Mouse (Mus musculus) brown adipose tissue, adult 24 weeks (tissue): ENCODE data around the gene Sparcl1. TPM values are rescaled to one million over a fixed set of nuclear protein-coding genes. Genes with fewer than 3 reads are reported as not detected.

Experiments
- H3K27ac ChIP-seq: fragments of 200-500 bp; replicated peaks from 2 replicates; pipeline ENCODE4 v1.5.1; 2012; ENCODE audit warnings: low read depth, mild to moderate bottlenecking, low read length
- H3K4me1 ChIP-seq: fragments of 200-500 bp; 2 replicates; pipeline ENCODE4 v1.6.1; 2012; ENCODE audit warnings: low read length, mixed read lengths; ENCODE audit not compliant: control insufficient read depth, insufficient read depth, insufficient read length
- H3K4me3 ChIP-seq: fragments of 200-500 bp; 2 replicates; pipeline ENCODE4 v1.5.1; 2012; ENCODE audit warnings: low read depth, mild to moderate bottlenecking, low read length, moderate library complexity; ENCODE audit not compliant: insufficient read depth
- polyA plus RNA-seq: library from polyadenylated mRNA; stranded (reverse); fragments of >200 nt; gene quantifications from 2 replicates; pipeline ENCODE4 v1.2.4, GENCODE M21; 2012; ENCODE audit not compliant: missing spikeins, insufficient read depth, insufficient read length

The Sparcl1 gene
- polyA plus RNA-seq, 1 experiment, result 101 TPM

DNA sequence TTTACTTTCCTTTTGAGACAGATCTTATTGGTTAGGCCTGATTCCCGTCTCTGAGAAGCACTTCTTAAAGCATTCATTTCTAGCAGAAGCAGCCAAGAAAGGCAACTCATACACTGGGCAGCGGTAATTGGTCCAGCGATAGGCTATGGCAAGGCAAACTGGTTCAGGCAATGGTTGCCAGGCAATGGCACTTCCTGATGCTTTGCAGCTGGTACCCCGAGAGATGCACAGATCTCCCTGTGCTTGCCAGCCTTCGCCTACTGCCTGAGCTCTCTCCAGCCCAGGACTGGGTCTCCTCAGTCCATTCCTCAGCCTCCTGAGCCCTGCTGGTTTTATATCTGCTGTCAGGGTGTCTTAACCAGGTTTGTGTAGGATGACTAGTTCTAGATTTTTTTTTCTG is 53.1 kb downstream of the Sparcl1 start:
- no peaks in the 10 kb centered on the region for H3K4me1 ChIP-seq
- no peak overlapping the region for H3K27ac ChIP-seq
- H3K4me3 ChIP-seq, result no peak overlapping the region

DNA sequence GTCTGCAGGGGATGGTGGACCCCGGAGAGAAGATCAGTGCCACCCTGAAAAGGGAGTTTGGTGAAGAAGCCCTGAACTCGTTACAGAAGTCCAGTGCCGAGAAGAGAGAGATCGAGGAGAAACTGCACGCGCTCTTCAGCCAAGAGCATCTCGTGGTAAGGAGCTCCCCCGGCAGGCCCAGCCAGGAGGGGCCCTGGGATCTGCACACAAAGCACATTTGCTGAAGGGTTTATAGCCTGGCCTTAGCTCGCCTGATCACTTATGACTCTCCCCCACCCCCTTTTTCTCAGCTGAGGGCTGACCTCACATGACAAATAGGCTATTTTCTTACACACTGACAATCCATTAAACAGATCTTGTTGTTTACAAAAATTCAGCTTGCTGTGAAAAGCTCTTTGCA is 53.9 kb downstream of the Sparcl1 start:
- H3K4me1 ChIP-seq, result no peaks in the 10 kb centered on the region
- H3K4me3 ChIP-seq, result no peak overlapping the region
- H3K27ac ChIP-seq, result no peak overlapping the region

DNA sequence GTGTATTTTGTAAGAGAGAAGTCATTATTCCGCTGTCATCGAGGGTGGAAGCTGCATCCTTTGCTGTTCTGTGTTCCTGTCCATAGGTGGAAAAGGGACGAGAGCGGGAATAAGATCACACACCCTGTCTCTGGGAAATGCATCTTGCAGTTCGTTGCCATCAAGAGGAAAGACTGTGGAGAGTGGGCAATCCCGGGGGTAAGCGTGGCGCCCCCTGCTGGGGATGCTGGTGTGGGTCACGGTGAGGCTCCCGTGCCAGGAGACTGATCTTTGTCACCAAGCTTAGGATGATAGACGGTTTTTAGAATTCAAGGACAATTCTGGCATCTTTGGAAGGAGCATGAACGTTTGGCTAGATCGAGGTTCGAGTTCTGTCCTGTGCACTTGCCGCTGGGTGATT is 55.5 kb downstream of the Sparcl1 start:
- no peak overlapping the region for H3K27ac ChIP-seq
- no peaks in the 10 kb centered on the region for H3K4me1 ChIP-seq
- H3K4me3 ChIP-seq, result no peak overlapping the region

DNA sequence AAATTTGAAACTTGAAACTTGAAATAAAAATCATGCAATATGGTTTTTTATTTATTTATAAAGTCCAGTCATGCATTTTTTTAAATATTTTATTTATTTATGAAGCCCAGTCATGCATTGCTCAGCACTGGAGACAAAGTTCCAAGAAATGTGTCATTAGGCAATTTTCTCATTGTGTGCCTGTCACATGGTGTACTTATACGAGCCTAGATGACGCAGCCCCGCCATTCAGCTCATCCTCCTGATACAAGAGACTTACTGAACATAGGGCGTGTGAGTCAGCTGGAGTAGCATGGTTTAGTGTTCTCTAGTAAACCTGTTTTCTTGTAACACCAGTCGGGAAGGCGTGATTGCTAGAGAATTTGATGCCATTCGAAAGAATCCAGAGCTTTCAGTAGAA is 57.2 kb downstream of the Sparcl1 start:
- Histone ChIP-seq H3K4me3 (no peak overlapping the region), H3K27ac (no peak overlapping the region), H3K4me1 (no peaks in the 10 kb centered on the region)

DNA sequence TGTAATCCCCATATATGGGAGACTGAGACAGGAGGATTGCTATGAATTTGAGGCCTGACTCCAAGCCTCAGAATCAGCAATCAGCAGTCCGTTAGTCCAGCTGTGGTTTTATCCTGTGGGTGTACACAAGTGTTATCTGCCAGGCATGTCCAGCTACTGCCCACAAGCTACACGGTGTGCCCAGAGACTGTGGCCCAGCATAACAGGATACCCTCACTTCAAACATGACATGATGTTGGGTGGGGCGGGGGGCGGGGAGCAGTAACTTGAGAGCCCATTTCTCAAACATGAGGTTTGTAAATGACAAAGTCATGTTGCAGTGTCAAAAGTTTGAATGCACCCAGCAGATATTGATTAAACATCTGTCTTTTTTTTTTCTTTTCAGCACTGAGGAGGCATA is 57.7 kb downstream of the Sparcl1 start:
- H3K4me3 ChIP-seq, result no peak overlapping the region
- H3K27ac ChIP-seq, result no peak overlapping the region
- no peaks in the 10 kb centered on the region for H3K4me1 ChIP-seq

DNA sequence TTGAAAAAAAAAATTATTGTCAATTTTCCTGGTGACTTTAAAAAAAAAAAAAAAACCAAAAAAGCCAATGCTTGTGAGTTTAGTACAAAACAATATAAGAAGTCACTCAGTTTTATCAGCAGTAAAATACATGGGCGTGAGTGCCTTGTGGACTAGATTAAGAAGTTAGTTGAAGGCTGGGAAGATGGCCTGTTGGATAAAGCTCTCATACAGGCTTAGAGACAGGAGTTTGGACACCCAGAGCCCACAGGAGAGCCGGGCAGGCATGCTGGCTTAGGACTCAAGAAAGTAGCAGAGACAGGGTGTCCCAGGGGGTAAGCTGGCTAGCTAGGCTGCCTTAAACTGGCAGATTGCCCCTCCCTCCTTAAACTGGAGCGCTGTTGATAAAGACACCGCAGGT is 58.6 kb downstream of the Sparcl1 start:
- Histone ChIP-seq H3K4me1 (no peaks in the 10 kb centered on the region), H3K27ac (no peak overlapping the region), H3K4me3 (no peak overlapping the region)

DNA sequence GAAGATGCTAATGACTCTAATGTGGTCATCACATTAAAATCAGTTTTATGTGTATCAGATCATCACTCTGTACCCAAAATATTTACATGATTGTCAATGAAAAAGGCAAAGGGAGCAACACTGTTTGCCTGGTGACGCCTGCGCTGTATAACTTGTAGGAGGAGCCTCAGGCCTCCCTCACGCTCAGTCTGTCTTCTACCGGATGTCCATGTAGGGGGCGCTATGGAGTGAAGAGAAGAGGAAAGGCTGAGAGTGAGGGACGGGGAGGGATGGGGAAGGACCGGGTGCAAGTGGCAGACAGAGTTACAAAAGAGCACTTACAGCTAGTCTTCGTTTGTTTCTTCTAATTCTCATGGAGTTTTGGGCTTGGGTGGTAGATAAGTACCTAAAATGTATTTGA is 60.6 kb downstream of the Sparcl1 start:
- H3K4me3 ChIP-seq, result no peak overlapping the region
- H3K27ac ChIP-seq, result no peak overlapping the region
- H3K4me1 ChIP-seq, result no peaks in the 10 kb centered on the region

DNA sequence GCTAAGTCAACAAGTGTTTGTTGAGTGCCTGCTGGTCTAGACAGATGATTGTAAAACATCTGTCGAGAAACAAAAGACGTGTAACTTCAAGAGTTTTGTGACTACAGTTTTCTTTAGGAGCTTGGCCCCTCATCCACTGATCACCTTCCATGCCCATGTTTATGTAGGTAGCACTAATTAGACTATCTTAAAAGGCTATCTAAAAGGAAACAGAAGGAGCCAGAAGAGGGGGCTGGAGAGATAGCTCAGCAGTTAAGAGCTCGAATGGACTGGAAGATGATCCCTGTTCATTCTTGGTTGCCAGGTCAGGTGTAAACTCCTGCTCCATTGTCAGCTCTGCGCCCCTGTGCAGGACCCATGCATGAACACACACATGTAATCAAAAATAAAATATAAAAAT is 65.4 kb downstream of the Sparcl1 start:
- H3K4me3 ChIP-seq, result peak overlapping the region; percentile 78; the same call in 1 of the 2 replicates
- peak overlapping the region; percentile 86; the same call in 1 of the 2 replicates for H3K27ac ChIP-seq

DNA sequence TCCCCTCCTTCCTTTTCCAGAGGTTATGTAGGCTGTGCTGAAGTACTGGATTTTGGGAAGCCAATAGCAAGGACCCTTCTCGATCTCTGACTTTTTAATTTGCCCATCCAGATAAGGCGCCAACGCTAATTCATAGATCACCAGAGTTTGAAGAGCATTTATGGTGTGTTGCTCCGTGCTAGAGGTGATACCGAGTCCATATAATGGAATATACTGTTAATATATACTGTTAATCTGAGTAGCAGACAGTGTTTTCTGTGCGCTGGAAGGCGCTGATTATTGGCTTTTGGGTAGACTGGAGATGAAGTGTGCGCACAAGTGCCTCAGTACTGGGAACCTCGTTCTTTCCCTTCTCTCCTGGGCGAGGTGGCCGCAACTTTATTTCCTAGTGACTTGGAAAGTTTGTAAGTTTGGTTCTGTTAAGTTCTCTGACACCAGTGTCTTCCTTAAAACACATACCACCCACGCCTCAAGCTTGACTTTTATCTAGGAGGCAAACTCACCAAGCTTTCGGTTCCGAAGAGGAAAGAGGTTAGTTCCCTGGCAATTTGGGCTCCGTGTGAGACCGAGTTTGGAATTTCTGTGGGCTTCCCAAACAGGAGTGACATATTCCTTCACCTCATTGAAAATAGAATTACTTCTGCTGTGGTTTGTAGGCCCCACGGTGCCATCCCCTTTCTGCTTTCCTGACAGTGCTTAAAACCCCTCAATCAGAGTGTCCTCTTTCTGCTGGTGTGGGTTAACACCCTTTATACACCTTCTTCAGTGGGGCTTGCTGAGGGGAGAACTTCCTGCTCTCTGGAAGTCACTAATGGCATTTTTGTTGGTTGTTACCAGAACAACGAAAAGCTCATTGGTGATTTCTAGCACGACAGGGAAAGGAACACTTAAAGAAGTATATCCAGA is 66.1 kb downstream of the Sparcl1 start:
- H3K4me1 ChIP-seq, result peaks cover 7% of the 10 kb centered on the region; the same call in 1 of the 2 replicates
- H3K4me3 ChIP-seq, result peak overlapping the region; percentile 78
- peak overlapping the region; percentile 86 for H3K27ac ChIP-seq

More for the DNA sequence above, 65.4 kb downstream of the Sparcl1 start:
- H3K4me1 ChIP-seq, result peaks cover 7% of the 10 kb centered on the region; the same call in 1 of the 2 replicates

DNA sequence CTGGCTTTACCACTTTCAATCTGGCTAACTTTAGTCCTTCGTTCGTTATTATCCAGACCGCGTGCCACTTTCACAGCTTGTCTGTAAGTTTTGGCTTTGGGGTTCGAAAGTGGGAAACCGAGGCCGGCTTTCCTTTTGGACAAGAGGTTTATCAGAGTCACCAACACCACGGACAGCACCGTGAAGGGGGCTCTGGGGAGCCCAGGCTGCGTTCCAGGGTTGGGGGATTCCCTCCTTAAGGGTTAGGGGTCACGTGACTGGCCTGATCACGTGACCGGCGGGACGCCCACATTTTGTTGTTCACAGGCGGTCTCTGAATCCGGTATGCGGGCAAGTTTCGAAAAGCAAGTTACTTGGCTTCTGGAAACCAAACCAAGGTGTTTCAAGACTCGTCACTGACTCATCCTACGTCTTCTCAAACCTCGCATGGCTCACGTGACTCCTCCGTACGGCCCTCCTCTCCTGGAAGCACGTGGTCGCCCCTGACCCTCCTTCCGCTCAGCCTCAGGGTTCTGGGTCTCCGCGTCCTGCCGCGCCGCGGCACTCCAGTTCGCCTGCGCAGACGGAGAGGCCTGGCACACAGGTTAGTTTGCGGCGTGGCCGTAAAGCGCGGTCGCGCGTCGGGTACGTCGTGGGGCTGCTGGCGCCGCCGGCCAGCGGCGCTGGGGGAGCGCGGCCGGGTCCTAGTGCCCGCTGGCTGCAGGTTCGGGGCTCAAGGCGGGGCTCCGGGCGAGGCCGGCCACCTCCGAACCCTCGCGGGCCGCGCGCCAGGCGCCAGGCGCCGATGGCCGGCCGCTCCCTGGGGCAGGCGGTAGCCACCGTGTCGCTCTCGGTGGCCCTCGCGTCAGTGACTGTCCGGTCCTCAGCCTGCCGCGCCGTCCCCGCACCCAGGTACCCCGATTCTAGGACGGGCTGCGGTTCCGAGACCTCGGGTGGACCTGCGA is 67.0 kb downstream of the Sparcl1 start, which contains the start of gene Nudt9:
Nudt9 (plus strand) TSS at position 51 of the 944 bp plus-strand sequence.
- peaks cover 7% of the 10 kb centered on the region; the same call in 1 of the 2 replicates for H3K4me1 ChIP-seq

DNA sequence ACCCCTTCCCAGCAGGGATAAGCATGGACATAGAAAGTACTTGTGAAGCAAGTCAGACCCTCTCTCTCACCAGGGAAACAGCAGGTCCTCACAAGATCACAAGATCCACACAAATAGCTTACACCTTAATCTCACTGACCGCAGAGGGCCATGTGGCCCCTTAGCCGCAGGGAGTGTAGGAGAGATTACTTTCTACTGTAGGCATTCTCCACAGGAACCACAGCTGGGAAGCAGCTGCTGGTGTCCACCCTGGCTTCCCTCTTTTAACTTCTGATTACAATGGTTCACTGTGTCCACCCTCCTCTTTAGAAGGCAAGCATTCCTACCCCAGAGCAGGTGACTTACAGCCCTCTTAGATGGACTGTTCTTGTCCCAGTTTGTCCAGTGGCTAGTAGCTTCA is 69.8 kb downstream of the Sparcl1 start:
- H3K4me1 ChIP-seq, result peaks cover 7% of the 10 kb centered on the region; the same call in 1 of the 2 replicates
- no peak overlapping the region for H3K4me3 ChIP-seq
- H3K27ac ChIP-seq, result no peak overlapping the region

More for the DNA sequence above, 67.0 kb downstream of the Sparcl1 start, which contains the start of gene Nudt9:
- Histone ChIP-seq H3K4me3 (peak within 1 kb of the TSS; percentile 78), H3K27ac (peak within 1 kb of the TSS; percentile 95)

DNA sequence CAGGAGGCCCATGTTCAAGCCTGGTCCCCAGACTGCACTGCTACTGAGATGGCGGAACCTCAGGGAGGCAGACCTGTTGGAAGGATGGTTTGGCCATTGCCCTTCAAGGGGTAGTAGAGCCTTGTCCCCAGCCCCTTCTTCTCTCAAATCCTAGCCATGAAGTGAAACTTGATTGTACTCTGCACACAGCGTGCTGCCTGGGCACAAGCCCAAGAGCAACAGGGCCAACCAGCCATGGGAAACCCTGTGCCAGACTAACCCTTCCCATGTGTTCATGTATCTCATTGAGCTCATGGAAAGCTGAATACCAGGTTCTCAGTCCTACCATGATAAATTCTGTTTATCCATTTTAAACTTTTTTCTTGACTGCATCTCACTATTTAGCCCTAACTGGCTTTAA is 70.6 kb downstream of the Sparcl1 start:
- H3K27ac ChIP-seq, result no peak overlapping the region

DNA sequence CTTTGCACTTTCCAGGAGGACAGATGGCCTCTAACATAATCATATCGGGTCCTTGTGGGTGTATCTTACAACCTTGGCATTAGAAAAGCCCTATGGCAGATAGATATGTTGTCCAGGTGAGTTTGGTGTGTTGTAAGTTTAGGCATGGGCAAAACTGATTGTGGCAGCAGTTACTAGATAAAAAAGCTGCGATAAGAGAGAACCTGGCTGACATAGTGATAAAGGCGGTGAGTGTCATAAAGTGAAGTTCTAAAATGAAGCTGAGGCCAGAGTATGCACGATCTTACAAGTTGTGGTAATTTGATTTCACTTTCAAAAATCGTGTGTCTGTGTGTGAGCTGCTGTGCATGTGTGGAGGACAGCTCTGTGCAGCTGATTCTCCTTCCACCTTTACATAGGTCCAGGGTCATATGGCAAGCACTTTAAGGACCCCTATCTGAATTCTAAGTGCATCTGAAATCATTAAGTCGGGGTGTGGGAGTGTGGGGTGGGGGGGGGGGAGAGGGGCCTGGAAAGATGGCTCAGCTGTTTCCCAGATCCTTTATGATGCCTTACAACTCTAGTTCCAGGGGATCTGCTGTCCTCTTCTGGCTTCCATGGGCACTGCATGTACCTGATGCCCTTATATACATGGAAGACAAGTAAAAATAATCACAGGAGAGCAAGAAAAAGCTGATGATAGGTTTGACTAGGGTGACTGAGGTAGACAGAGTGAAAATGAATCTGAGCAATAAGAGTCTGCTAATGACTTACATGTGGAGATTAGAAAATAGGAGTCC is 74.2 kb downstream of the Sparcl1 start:
- no peak overlapping the region for H3K27ac ChIP-seq
- no peaks in the 10 kb centered on the region; the same call in 1 of the 2 replicates for H3K4me1 ChIP-seq
- no peak overlapping the region for H3K4me3 ChIP-seq

More for the DNA sequence above, 70.6 kb downstream of the Sparcl1 start:
- Histone ChIP-seq H3K4me1 (peaks cover 7% of the 10 kb centered on the region; the same call in 1 of the 2 replicates), H3K4me3 (no peak overlapping the region)

DNA sequence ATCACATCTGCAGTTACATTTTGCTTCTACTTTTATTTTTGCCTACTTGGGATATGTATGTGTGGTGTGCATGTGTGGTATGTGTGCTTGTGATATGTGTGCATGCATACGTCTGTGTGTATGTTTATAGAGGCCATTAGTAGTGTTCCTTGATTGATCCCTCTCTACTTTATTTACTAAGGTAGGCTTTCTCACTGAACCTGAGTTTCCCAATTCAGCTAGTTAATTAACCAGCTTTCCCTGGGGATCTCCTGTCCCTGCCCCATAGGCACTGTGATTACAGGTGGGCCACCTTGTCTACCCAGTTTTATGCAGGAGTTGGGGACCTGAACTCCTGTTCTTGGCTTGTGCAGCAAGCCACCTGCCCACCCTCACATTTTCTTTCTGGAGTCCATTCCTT is 76.8 kb downstream of the Sparcl1 start:
- Histone ChIP-seq H3K27ac (no peak overlapping the region), H3K4me3 (no peak overlapping the region), H3K4me1 (no peaks in the 10 kb centered on the region; the same call in 1 of the 2 replicates)
